Mouse (Mus musculus) olfactory bulb, adult 2 months (tissue): ENCODE data around the gene Tenm2. TPM values are rescaled to one million over a fixed set of nuclear protein-coding genes. Genes with fewer than 3 reads are reported as not detected.

Experiments used
- H3K27ac ChIP-seq: fragments of 200-500 bp; 2 replicates; pipeline ENCODE4 v1.5.1; 2012; ENCODE audit warnings: low read depth, low read length; ENCODE audit not compliant: insufficient read depth
- H3K4me1 ChIP-seq: fragments of 200-500 bp; 2 replicates; pipeline ENCODE4 v1.6.1; 2012; ENCODE audit warnings: low read length; ENCODE audit not compliant: control insufficient read depth, insufficient read depth
- H3K4me3 ChIP-seq: fragments of 200-500 bp; 2 replicates; pipeline ENCODE4 v1.5.1; 2012; ENCODE audit warnings: mild to moderate bottlenecking, low read depth, low read length, moderate library complexity; ENCODE audit not compliant: insufficient read depth
- CTCF ChIP-seq: fragments of 200-500 bp; IDR thresholded peaks from 2 replicates; pipeline ENCODE4 v1.5.1; 2012; ENCODE audit warnings: low read depth, mild to moderate bottlenecking, low read length, moderate library complexity; ENCODE audit not compliant: insufficient read depth
- POLR2A ChIP-seq: fragments of 200-500 bp; IDR thresholded peaks from 2 replicates; pipeline ENCODE4 v1.6.1; 2012; ENCODE audit warnings: mild to moderate bottlenecking, low read depth, low read length, moderate library complexity; ENCODE audit not compliant: insufficient read depth
- WGBS: fragments of 180-500 bp; shearing (Covaris S2); methylation state at CpG from one replicate; pipeline ENCODE4 v1.1.7; 2018; 5-methylcytosine and 5-hydroxymethylcytosine counted together
- polyA plus RNA-seq: library from polyadenylated mRNA; stranded (reverse); fragments of >200 nt; gene quantifications from 2 replicates; pipeline ENCODE4 v1.2.4, GENCODE M21; 2012; ENCODE audit warnings: low replicate concordance; ENCODE audit not compliant: missing spikeins, insufficient read depth, insufficient read length

The Tenm2 gene
- polyA plus RNA-seq, 1 experiment, result not detected

GRCm38 (mm10) chr11:36305348-36305950 lies 930.3 kb downstream of the Tenm2 start:
- WGBS, result 90% methylated on average over 10 of the region's 10 CpGs
- Histone ChIP-seq H3K4me1 (peaks cover 12% of the 10 kb centered on the region; the same call in 1 of the 2 replicates), H3K27ac (no peak overlapping the region), H3K4me3 (no peak overlapping the region)
- no peak for TF ChIP-seq CTCF
- TF ChIP-seq POLR2A, result no peak

GRCm38 (mm10) chr11:36302913-36303371 lies 932.8 kb downstream of the Tenm2 start:
- Histone ChIP-seq H3K4me3 (no peak overlapping the region), H3K27ac (no peak overlapping the region), H3K4me1 (peaks cover 12% of the 10 kb centered on the region; the same call in 1 of the 2 replicates)
- no peak for TF ChIP-seq CTCF
- WGBS, result 51% methylated on average over 2 of the region's 2 CpGs

- no peak overlapping the region for H3K27ac ChIP-seq
- 72% methylated on average over 7 of the region's 7 CpGs for WGBS
- peaks cover 8% of the 10 kb centered on the region; the same call in 1 of the 2 replicates for H3K4me1 ChIP-seq
- H3K4me3 ChIP-seq, result no peak overlapping the region
- no peak for TF ChIP-seq POLR2A
- no peak for TF ChIP-seq CTCF
Observed at GRCm38 (mm10) chr11:36302096-36302495, 933.7 kb downstream of the Tenm2 start.

GRCm38 (mm10) chr11:36296568-36296967 lies 939.2 kb downstream of the Tenm2 start:
- Histone ChIP-seq H3K4me3 (no peak overlapping the region), H3K27ac (no peak overlapping the region), H3K4me1 (no peaks in the 10 kb centered on the region)
- WGBS, result 77% methylated on average over 3 of the region's 3 CpGs
- no peak for TF ChIP-seq CTCF
- no peak for TF ChIP-seq POLR2A

- no peak overlapping the region for H3K27ac ChIP-seq
- 62% methylated on average over 6 of the region's 6 CpGs for WGBS
- no peak overlapping the region for H3K4me3 ChIP-seq
- H3K4me1 ChIP-seq, result no peaks in the 10 kb centered on the region
- TF ChIP-seq POLR2A (no peak), CTCF (no peak)
Observed at GRCm38 (mm10) chr11:36292206-36292605, 943.6 kb downstream of the Tenm2 start.

- TF ChIP-seq CTCF (no peak), POLR2A (no peak)
- Histone ChIP-seq H3K4me3 (no peak overlapping the region), H3K27ac (no peak overlapping the region), H3K4me1 (no peaks in the 10 kb centered on the region)
- WGBS, result 90% methylated on average over 6 of the region's 6 CpGs
Observed at GRCm38 (mm10) chr11:36286246-36286645, 949.5 kb downstream of the Tenm2 start.

GRCm38 (mm10) chr11:36280533-36280932 lies 955.2 kb downstream of the Tenm2 start:
- no peak overlapping the region for H3K4me3 ChIP-seq
- 83% methylated on average over 7 of the region's 7 CpGs for WGBS
- no peak overlapping the region for H3K27ac ChIP-seq
- no peak for TF ChIP-seq POLR2A
- TF ChIP-seq CTCF, result no peak
- H3K4me1 ChIP-seq, result no peaks in the 10 kb centered on the region

GRCm38 (mm10) chr11:36277903-36278215 lies 957.9 kb downstream of the Tenm2 start:
- Histone ChIP-seq H3K4me3 (no peak overlapping the region), H3K4me1 (no peaks in the 10 kb centered on the region), H3K27ac (no peak overlapping the region)
- TF ChIP-seq CTCF (no peak), POLR2A (no peak)
- 94% methylated on average over 9 of the region's 9 CpGs for WGBS

GRCm38 (mm10) chr11:36277192-36277902 lies 958.4 kb downstream of the Tenm2 start:
- 79% methylated on average over 20 of the region's 20 CpGs for WGBS
- Histone ChIP-seq H3K27ac (no peak overlapping the region), H3K4me1 (no peaks in the 10 kb centered on the region), H3K4me3 (no peak overlapping the region)
- TF ChIP-seq CTCF, result no peak
- TF ChIP-seq POLR2A, result no peak
